In the genomic region with DNA sequence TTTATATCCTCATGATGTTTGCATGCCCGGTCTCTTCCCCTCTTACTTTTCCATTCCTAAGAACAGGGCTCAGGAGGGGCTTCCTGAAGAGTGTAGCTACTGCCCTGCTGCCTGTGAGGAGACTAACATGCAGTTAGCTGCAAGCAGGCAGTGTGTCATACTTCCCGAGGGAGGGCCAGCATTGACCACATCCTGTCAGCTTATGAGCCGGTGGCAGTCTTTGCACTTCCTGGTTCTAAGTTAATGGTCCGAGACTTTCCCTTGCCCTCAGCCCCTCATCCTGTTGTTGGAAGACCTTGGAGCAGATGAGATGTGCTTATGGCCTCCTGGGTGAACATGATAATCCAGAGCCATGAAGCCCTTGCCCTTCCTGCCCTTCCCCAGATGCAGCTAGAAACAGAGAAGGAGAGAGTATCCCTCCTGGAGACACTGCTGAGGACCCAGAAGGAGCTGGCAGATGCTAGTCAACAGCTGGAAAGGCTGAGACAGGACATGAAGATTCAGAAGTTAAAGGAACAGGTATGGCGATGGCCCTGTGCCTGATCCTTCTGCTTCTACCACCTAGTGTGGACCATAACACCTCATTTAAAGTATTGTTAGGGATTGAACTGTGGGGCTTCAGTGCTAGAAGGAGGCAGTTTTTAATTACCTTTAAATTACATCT, we compare ENCODE assay signal across 1 mouse cellular context.
TF ChIP-seq lines count a peak whose summit lies in the region.

No protein-coding gene starts in this region.

TF ChIP-seq in CH12.LX, 34 proteins besides CTCF, POLR2A, EP300 and RAD21 (continued from another document):
- TF ChIP-seq KAT2A (IDR thresholded peaks at IDR 0.05; ENCODE audit: insufficient replicate concordance, low read length) (peak; percentile 63; the same call in 1 of the 2 replicates), JUND (conservative IDR thresholded peaks at IDR 0.05; ENCODE audit: low read depth, low read length) (peak; percentile 48; the same call in 1 of the 2 replicates)
